Mouse (Mus musculus) megakaryocyte, embryonic 14.5 days (primary cell): ENCODE data around the gene Gtsf1l.

Experiments
- FLI1 ChIP-seq: IDR thresholded peaks from 2 replicates; pipeline ENCODE4 v1.6.1; 2012; ENCODE audit warnings: low read length, inconsistent platforms, mixed read lengths
- GATA1 ChIP-seq: IDR thresholded peaks from 3 replicates; pipeline ENCODE4 v1.6.1; 2012; ENCODE audit warnings: mixed read lengths, low read length, inconsistent platforms, borderline replicate concordance

- no peak for TF ChIP-seq GATA1
- TF ChIP-seq FLI1: no peak
Measured at GRCm38 (mm10) chr2:163052826-163053225, 34.8 kb downstream of the Gtsf1l start.
